Mouse (Mus musculus) frontal cortex, postnatal 14 days (tissue): ENCODE results near the gene Eng.

Experiments used
- DNase-seq, 2 experiments: peaks; one replicate each; pipeline ENCODE4 v3.0.0; 2022; ENCODE audit warnings: low spot score in 2 of 2

Gene Eng

GRCm38 (mm10) chr2:32711301-32712056 lies 65.1 kb downstream of the Eng start:
- DNase-seq, result no peak

DNA sequence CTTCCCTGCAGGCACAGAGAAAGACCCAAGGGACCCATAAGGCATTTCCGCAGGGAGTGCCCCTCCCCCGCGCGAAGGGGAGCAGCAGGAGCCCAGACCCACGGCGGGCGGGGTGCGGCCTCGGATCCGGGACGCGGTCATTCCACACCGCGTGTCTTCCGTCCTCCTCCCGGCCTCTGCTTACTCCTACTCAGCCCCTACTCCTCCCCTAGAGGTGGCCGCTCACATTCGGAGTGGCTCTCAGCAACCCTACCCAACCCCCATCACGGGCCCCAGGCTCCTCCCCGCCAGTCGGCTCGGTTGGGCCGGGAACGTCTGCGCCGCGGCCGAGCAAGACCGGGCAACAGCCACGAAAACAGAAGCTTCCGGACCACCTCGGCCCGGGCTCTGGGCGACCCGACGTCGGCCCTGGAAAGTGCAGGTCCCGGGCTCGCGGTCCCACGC lies 65.7 kb downstream of the Eng start:
- DNase-seq, result no peak

- DNase-seq, result peak; percentile 84 to 87
Measured at GRCm38 (mm10) chr2:32712586-32712933, 66.2 kb downstream of the Eng start.

GRCm38 (mm10) chr2:32712934-32713817 lies 66.8 kb downstream of the Eng start, which contains the start of gene Cdk9:
Gene Cdk9 (minus strand): TSS chr2:32713076.
- peak; percentile 84 to 87 for DNase-seq

GRCm38 (mm10) chr2:32714117-32714986 lies 68.0 kb downstream of the Eng start:
- no peak for DNase-seq

GRCm38 (mm10) chr2:32714987-32715425 lies 68.6 kb downstream of the Eng start:
- no peak for DNase-seq

GRCm38 (mm10) chr2:32718761-32719160 lies 72.4 kb downstream of the Eng start:
- DNase-seq, result peak; percentile 36 to 41

- DNase-seq, result no peak
Measured at GRCm38 (mm10) chr2:32720053-32720452, 73.7 kb downstream of the Eng start.

- no peak for DNase-seq
Measured at GRCm38 (mm10) chr2:32720681-32721229, 74.4 kb downstream of the Eng start, which contains the start of gene Sh2d3c. Gene Sh2d3c (plus strand): TSS chr2:32721055.

GRCm38 (mm10) chr2:32722046-32722445 lies 75.7 kb downstream of the Eng start:
- no peak for DNase-seq

DNA sequence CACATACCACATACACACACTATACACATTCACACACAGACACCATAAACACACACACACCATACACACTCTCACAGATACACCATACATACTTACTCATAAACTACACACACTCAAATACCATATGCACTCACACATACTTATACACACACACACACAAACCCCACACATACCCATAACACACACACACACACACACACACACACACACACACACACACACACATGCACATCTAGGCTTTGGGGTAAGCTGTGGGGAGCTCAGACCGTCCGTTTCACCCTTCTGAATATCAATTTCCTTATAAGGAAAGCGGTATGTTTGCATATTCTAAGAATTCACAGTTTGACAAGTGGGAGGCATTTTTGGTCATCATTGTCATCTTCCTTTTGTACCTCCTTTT lies 76.2 kb downstream of the Eng start:
- no peak for DNase-seq

DNA sequence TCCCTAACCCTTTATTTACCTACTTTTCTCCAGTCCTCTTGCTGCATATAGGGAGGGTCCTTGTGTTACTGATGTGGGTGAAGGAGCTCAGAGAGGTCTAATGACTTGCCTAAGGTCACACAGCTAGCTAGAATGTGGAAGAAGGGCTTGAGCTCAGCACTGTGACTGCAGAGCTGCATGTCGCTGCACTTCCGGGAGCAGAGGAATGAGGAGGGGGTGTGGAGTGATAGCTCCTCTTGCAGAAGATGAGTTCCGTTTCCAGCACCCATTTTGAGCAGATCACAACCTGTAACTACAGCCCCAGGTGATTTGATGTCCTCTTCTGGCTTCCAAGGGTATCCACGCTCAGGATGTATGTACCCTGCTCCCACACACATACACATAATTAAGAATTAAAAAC lies 77.8 kb downstream of the Eng start:
- DNase-seq, result no peak

DNA sequence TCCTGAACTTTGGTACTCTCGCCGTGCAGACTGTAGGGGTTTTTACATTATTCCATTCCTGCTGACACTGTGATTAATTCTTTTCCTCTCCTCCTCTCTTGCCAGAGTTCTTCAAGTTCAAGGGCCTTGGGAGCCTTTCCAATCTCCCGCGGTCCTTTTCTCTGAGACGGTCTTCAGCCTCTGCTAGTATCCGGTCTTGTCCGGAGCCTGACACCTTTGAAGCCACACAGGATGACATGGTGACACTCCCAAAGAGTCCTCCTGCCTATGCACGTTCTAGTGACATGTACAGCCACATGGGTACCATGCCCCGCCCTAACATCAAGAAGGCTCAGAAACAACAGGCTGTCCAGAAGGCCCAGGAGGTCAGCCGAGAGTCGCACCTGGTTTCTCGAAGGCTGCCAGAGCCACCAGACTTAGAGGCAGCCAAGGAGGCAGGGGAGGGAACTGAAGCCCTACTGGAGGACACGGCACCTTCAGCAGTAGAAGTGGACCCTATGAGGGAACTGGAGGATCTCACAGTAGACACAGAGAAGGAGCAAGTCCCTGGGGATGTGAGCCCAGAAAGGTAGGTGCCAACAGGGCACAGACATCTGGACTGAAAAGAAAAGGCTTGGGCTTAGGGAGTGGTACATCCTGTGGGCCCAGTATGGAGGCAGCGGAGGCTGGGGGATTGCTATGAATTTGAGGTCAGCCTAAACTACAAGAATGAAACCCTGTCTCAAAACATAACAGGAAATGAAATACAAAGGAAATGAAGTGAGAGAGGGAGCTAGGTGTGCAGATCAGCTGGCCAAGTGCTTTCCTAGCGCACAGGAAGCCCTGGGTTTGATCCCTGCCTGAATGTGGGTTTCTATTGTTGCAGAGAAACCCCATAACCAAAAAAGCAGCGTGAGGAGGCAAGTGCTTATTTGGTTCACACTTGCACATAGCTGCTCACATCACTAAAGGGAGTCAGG lies 78.7 kb downstream of the Eng start:
- no peak for DNase-seq

GRCm38 (mm10) chr2:32727435-32727834 lies 81.0 kb downstream of the Eng start:
- peak; percentile 78 to 80 for DNase-seq

DNA sequence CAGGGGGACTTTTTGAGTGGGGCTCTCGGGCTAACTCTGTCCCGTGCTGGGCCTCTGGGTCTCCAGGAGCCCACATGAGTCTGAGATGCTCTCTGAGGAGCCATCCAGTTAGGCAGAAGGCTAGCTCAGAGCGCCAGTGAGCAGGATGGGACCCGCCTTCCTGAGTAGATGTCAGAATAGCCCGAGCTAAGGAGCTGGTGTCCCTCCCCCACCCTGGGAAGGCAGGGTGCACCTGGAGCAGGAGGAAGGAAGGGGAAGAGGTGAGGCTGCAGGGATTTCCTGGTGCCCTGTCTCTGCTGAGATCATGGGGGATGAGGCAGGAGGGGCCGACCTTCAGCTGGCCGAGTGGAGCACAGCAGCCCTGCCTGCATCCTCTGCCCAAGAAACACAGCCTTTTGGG lies 82.1 kb downstream of the Eng start:
- no peak for DNase-seq

DNA sequence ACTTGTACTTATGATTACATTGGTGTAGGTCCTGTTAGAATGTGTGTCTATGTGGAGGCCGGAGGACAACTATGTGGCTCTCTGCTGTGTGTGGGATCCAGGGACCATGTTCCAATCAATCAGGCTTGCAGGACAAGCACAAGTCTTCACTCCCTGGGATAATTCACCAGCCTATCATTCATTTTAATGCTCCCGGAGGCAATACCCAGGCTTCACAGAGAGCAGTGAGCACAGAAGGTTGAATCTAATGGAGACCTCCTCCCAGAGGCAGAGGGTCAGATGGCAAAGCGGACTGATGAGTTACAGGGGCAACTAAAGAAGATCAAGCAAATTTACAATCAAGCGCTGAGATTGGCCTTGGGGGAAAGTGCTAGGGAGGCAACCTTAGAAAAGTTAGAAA lies 83.2 kb downstream of the Eng start:
- no peak for DNase-seq

DNA sequence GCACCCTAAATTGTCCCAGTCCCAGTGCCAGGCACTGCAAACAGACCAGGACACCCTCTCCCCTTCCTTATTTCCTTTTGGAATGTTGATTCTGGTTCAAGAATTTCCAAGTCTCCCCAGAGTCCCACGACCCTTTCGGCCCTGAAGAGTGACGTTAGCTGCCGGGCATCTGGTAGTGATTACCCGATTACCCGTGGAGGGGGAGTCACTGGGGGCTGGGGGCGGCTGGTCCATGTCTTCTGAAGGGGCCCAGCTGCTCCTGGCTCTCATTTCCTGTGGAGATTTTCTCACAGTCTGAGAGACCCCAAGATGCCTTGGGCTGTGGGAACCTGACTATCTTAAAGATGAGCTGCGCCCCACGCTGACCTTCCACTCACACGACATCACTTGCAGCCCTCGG lies 84.5 kb downstream of the Eng start:
- no peak for DNase-seq

- DNase-seq, result no peak
Measured at GRCm38 (mm10) chr2:32731911-32732310, 85.5 kb downstream of the Eng start.
